Mouse (Mus musculus) c-Kit-positive CD71-negative TER-119-negative erythroid progenitor cells, embryonic 14.5 days (primary cell): ENCODE measurements around the gene Faf2.
"Not testable (repeated sequence)": the region's sequence is repeated elsewhere in the genome, so short reads cannot be mapped to it uniquely, and the experiment has no call there.

Source experiments
- DNase-seq: peaks from one replicate; pipeline ENCODE4 v3.0.0-alpha.2; 2013; ENCODE audit warnings: low read depth

Faf2 gene

GRCm38 (mm10) chr13:54607204-54607603 lies 14.4 kb upstream of the Faf2 start:
- DNase-seq: no peak

GRCm38 (mm10) chr13:54608002-54608401 lies 13.6 kb upstream of the Faf2 start:
- no peak for DNase-seq

DNA sequence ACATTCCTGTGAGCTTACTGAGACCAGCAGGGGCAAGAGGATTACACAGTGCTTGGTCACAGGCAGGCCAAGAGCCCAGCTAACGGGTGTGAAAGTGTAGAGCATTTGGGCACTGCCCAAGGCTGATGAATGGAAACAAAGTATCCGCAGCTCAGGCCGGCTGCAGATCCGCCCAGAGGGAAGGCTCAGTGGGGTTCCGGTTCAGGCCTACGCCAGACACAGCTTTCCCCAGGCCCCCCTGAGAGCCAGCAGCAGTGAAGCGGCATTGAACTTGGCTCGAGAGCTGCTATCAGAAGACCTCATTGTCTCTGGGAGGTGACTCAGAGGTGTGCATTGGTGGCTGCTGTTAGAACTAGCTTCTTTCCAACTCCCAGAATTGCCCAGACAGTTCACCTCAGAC lies 12.9 kb upstream of the Faf2 start:
- DNase-seq: no peak

GRCm38 (mm10) chr13:54609301-54609700 lies 12.3 kb upstream of the Faf2 start:
- no peak for DNase-seq

DNA sequence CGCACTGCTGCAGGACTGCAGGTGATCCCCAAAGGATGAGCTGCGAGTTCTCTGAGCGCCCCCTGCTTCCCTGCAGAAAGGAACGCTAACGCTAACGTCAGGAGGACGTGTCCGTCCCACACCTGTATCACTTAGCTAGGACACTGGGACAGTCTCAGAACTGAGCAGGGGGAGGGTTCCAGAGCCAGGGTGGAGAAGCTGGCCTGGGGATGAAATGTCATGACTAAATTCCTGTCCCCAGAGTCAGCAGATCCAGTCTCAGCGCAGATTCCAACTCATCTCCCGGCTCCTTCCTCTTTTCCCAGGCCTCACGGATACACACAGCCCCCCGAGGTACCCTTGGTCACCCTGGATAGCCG lies 11.0 kb upstream of the Faf2 start:
- DNase-seq: no peak

GRCm38 (mm10) chr13:54610972-54611754 lies 10.4 kb upstream of the Faf2 start, which contains the start of gene Cltb:
Gene Cltb, minus strand, starts transcription at chr13:54611344.
- peak; percentile 24 for DNase-seq

- not testable (repeated sequence) for DNase-seq
These were observed 8.4 kb upstream of the Faf2 start for GRCm38 (mm10) chr13:54613141-54613540.

GRCm38 (mm10) chr13:54616307-54616706 lies 5.3 kb upstream of the Faf2 start:
- no peak for DNase-seq

- DNase-seq: no peak
These were observed 4.6 kb upstream of the Faf2 start for GRCm38 (mm10) chr13:54616998-54617397.

GRCm38 (mm10) chr13:54621960-54622521 lies 457 bp downstream of the Faf2 start:
- peak; percentile 10 for DNase-seq

GRCm38 (mm10) chr13:54629128-54629527 lies 7.5 kb downstream of the Faf2 start:
- DNase-seq: no peak

- no peak for DNase-seq
These were observed 11.2 kb downstream of the Faf2 start for GRCm38 (mm10) chr13:54632731-54633277.

DNA sequence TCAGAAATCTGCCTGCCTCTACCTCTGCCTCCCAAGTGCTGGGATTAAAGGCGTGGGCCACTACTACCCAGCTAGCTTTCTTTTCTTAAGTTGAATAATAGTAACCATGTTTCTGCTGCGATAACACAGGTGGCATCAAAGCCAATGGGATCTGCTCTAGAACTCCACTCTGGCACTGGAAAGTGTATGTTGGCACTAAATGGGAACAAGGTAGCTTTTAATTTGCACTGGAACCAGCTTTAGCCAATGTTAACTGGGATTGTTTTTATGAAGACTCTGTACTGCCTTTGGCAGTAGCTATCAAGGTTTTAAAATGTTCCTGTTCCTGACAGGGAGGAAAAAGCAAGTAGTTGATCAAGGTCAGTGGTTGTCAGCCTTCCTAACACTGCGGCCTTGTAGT lies 13.4 kb downstream of the Faf2 start:
- DNase-seq: no peak

DNA sequence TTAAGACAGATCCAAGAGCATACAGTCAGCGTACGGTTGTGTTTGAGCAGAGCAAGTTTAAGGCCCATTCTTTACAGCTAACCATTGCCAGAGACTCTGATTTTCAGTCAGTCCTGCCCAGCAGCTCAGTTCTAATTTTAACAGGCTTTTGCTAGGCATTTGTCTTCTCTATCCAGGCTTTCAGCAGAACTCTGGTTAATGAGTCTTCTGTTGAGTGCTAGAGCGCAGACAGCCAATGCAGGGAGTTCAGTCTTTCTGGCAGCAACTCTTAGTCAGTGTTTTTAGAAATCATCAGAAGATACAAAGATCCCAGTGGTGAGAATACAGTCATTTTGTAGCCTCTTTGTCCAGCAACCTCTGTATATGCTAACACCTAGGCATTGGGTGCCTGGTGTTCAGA lies 28.9 kb downstream of the Faf2 start:
- no peak for DNase-seq

DNA sequence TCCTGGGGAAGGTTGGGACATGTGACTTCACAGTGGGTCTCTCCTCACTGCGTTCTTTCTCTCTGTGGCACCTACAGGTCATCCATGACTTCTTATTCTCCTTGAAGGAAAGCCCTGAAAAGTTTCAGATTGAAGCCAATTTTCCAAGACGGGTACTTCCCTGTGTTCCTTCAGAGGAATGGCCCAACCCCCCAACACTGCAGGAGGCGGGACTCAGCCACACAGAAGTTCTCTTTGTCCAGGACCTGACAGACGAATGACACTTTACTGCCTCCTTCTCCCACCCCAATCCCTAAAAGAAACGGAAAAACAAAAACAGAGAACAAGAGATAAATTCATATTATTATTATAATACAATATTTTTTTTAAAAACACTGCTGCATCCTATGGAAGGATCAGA lies 39.3 kb downstream of the Faf2 start:
- no peak for DNase-seq

GRCm38 (mm10) chr13:54661358-54661757 lies 39.8 kb downstream of the Faf2 start:
- DNase-seq: no peak

DNA sequence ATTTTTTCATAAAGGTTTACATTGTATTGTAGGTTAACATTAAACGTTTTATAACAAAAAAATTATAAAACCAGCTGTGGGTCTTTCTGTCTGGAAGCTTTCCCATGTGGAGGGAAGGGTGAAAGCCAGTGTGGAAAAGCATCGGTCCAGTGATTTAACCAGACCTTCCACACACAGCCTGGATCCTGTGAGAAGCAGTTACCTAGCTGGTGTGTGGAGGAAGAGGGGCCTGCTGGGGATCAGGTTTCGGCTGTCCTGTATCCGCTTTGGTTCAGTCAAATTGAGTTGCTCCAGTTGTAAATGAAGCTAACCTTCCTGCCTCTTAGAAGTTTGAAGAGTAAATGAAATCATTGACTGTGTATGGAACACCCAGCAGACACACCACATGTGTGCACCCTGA lies 42.4 kb downstream of the Faf2 start:
- no peak for DNase-seq

GRCm38 (mm10) chr13:54664509-54664908 lies 42.9 kb downstream of the Faf2 start:
- no peak for DNase-seq

DNA sequence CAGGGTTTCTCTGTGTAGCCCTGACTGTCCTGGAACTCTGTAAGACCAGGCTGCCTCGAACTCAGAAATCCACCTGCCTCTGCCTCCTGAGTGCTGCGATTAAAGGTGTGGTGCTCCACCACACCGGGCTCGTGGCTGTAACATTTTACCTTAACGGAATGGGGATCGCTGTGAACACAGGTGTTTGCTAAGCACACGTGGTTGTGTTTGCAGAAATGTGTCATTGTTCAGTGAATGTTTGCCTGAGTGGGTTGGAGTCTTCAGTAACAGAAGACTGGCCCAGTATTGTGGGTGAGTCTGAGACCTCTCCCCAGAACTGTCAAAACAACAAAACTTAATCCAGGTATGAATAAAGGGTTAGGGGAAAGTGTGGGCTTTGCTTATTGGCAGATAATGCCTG lies 43.5 kb downstream of the Faf2 start:
- no peak for DNase-seq

DNA sequence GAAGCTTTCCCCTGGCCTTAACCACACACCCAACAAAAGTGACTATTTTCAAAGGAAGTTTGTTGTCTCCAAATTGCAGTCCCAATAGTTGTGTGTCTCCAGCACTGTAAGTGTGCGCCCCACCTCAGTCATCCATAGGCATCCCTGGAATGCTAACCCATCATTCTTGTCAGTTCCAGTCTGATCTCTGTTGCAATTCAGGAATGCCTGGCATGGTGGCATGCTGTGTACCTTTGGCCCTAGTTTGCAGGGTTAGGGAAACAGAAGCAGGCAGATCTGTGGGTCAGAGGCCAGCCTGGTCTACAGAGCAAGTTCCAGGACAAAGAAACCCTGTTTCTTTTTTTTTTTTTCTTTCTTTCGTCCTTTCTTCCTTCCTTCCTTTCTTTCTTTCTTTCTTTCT lies 48.9 kb downstream of the Faf2 start:
- no peak for DNase-seq

- DNase-seq: no peak
These were observed 54.5 kb downstream of the Faf2 start for GRCm38 (mm10) chr13:54675895-54676590.

GRCm38 (mm10) chr13:54678263-54678662 lies 56.7 kb downstream of the Faf2 start:
- no peak for DNase-seq
